Mouse (Mus musculus): ENCODE data around the gene Fndc10. TPM values are rescaled to one million over a fixed set of nuclear protein-coding genes. Genes with fewer than 3 reads are reported as not detected.
A peak's percentile ranks its signal among the peaks of the same experiment; 100 is the strongest.
"Not testable (repeated sequence)": the region's sequence is repeated elsewhere in the genome, so short reads cannot be mapped to it uniquely, and the experiment has no call there.

The Fndc10 gene
- polyA plus RNA-seq, 1 experiment from 2014 or later: 0.98 TPM

GRCm38 (mm10) chr4:155660641-155661040 is 33.5 kb upstream of the Fndc10 start:
- Histone ChIP-seq H3K27ac (replicated peaks) (no peak overlapping the region), H3K27me3 (ENCODE audit: low read depth, poor library complexity, severe bottlenecking) (peaks cover 20% of the 10 kb centered on the region), H3K4me3 (no peak overlapping the region), H3K36me3 (peaks cover 43% of the 10 kb centered on the region), H3K9me3 (replicated peaks) (no peaks in the 10 kb centered on the region), H3K4me1 (no peaks in the 10 kb centered on the region)
- WGBS: 93% methylated on average over 12 of the region's 12 CpGs
- no peak for DNase-seq (ENCODE audit: low spot score)

- H3K36me3 ChIP-seq: peaks cover 6% of the 10 kb centered on the region; the same call in 1 of the 2 replicates
- no peak overlapping the region for H3K27ac ChIP-seq (replicated peaks)
- no peaks in the 10 kb centered on the region for H3K9me3 ChIP-seq (replicated peaks)
- no peaks in the 10 kb centered on the region; the same call in 1 of the 2 replicates for H3K27me3 ChIP-seq (ENCODE audit: low read depth, poor library complexity, severe bottlenecking)
- no peak overlapping the region for H3K4me3 ChIP-seq
- no peak for DNase-seq (ENCODE audit: low spot score)
- peaks cover 13% of the 10 kb centered on the region for H3K4me1 ChIP-seq
Observed at GRCm38 (mm10) chr4:155666903-155667302, 27.2 kb upstream of the Fndc10 start.

GRCm38 (mm10) chr4:155668689-155669597 is 25.2 kb upstream of the Fndc10 start, which contains the start of gene Mib2:
Gene Mib2, minus strand, starts transcription at chr4:155669198.
- Histone ChIP-seq H3K9me3 (replicated peaks) (no peaks in the 10 kb centered on the region), H3K4me1 (peaks cover 13% of the 10 kb centered on the region), H3K4me3 (peak within 1 kb of the TSS; percentile 74), H3K36me3 (peaks cover 3% of the 10 kb centered on the region; the same call in 1 of the 2 replicates), H3K27ac (replicated peaks) (peak within 1 kb of the TSS; percentile 81), H3K27me3 (ENCODE audit: low read depth, poor library complexity, severe bottlenecking) (no peaks in the 10 kb centered on the region; the same call in 1 of the 2 replicates)
- WGBS: under 1% methylated on average over 73 of the region's 73 CpGs
- DNase-seq (ENCODE audit: low spot score): peak; percentile 97

GRCm38 (mm10) chr4:155669598-155670075 is 24.5 kb upstream of the Fndc10 start:
- no peak for DNase-seq (ENCODE audit: low spot score)

GRCm38 (mm10) chr4:155670236-155670635 is 23.9 kb upstream of the Fndc10 start:
- H3K4me1 ChIP-seq: peaks cover 13% of the 10 kb centered on the region
- not testable (repeated sequence) for H3K9me3 ChIP-seq (replicated peaks); H3K27ac ChIP-seq (replicated peaks); H3K27me3 ChIP-seq (ENCODE audit: low read depth, poor library complexity, severe bottlenecking); DNase-seq (ENCODE audit: low spot score); H3K36me3 ChIP-seq
- WGBS: 49% methylated on average over 4 of the region's 4 CpGs
- 0 out of 2 replicates have a peak overlapping the region, but pooled peaks have one; percentile 74 for H3K4me3 ChIP-seq

More at GRCm38 (mm10) chr4:155669598-155670075, 24.5 kb upstream of the Fndc10 start:
- Histone ChIP-seq H3K27me3 (ENCODE audit: low read depth, poor library complexity, severe bottlenecking) (no peaks in the 10 kb centered on the region; the same call in 1 of the 2 replicates), H3K4me3 (peak overlapping the region; percentile 74), H3K9me3 (replicated peaks) (no peaks in the 10 kb centered on the region), H3K27ac (replicated peaks) (0 out of 2 replicates have a peak overlapping the region, but pooled peaks have one; percentile 6), H3K4me1 (peaks cover 13% of the 10 kb centered on the region), H3K36me3 (peaks cover 3% of the 10 kb centered on the region; the same call in 1 of the 2 replicates)
- WGBS: 1% methylated on average over 8 of the region's 8 CpGs

- no peaks in the 10 kb centered on the region for H3K9me3 ChIP-seq (replicated peaks)
- H3K36me3 ChIP-seq: no peaks in the 10 kb centered on the region
- peaks cover 13% of the 10 kb centered on the region for H3K4me1 ChIP-seq
- H3K27me3 ChIP-seq (ENCODE audit: low read depth, poor library complexity, severe bottlenecking): no peaks in the 10 kb centered on the region; the same call in 1 of the 2 replicates
- H3K27ac ChIP-seq (replicated peaks): no peak overlapping the region
- WGBS: 69% methylated on average over 2 of the region's 2 CpGs
- DNase-seq (ENCODE audit: low spot score): no peak
- no peak overlapping the region for H3K4me3 ChIP-seq
Observed at GRCm38 (mm10) chr4:155672082-155672481, 22.1 kb upstream of the Fndc10 start.

- Histone ChIP-seq H3K36me3 (no peaks in the 10 kb centered on the region), H3K27ac (replicated peaks) (no peak overlapping the region), H3K4me3 (no peak overlapping the region), H3K27me3 (ENCODE audit: low read depth, poor library complexity, severe bottlenecking) (no peaks in the 10 kb centered on the region), H3K9me3 (replicated peaks) (no peaks in the 10 kb centered on the region), H3K4me1 (no peaks in the 10 kb centered on the region)
- WGBS: 88% methylated on average over 2 of the region's 2 CpGs
- DNase-seq (ENCODE audit: low spot score): no peak
Observed at GRCm38 (mm10) chr4:155675991-155676390, 18.2 kb upstream of the Fndc10 start.

GRCm38 (mm10) chr4:155683670-155684277 is 10.4 kb upstream of the Fndc10 start:
- H3K4me3 ChIP-seq; H3K27ac ChIP-seq (replicated peaks); H3K27me3 ChIP-seq (ENCODE audit: low read depth, poor library complexity, severe bottlenecking); DNase-seq (ENCODE audit: low spot score); H3K36me3 ChIP-seq; H3K9me3 ChIP-seq (replicated peaks); H3K4me1 ChIP-seq: not testable (repeated sequence)
- WGBS: 90% methylated on average over 16 of the region's 19 CpGs

- not testable (repeated sequence) for H3K27me3 ChIP-seq (ENCODE audit: low read depth, poor library complexity, severe bottlenecking); H3K27ac ChIP-seq (replicated peaks); DNase-seq (ENCODE audit: low spot score); H3K4me1 ChIP-seq; H3K4me3 ChIP-seq; H3K36me3 ChIP-seq; H3K9me3 ChIP-seq (replicated peaks)
- WGBS: 91% methylated on average over 4 of the region's 4 CpGs
Observed at GRCm38 (mm10) chr4:155687764-155688163, 6.4 kb upstream of the Fndc10 start.

- Histone ChIP-seq H3K4me3 (no peak overlapping the region), H3K4me1 (peaks cover 19% of the 10 kb centered on the region), H3K27ac (replicated peaks) (no peak overlapping the region), H3K36me3 (no peaks in the 10 kb centered on the region), H3K27me3 (ENCODE audit: low read depth, poor library complexity, severe bottlenecking) (peaks cover 30% of the 10 kb centered on the region), H3K9me3 (replicated peaks) (no peaks in the 10 kb centered on the region)
- WGBS: 85% methylated on average over 12 of the region's 12 CpGs
- DNase-seq (ENCODE audit: low spot score): no peak
Observed at GRCm38 (mm10) chr4:155690571-155691375, 3.4 kb upstream of the Fndc10 start.

GRCm38 (mm10) chr4:155692421-155692820 is 1.7 kb upstream of the Fndc10 start:
- H3K4me1 ChIP-seq: peaks cover 19% of the 10 kb centered on the region
- no peak overlapping the region for H3K4me3 ChIP-seq
- H3K27ac ChIP-seq (replicated peaks): no peak overlapping the region
- 95% methylated on average over 3 of the region's 3 CpGs for WGBS
- H3K27me3 ChIP-seq (ENCODE audit: low read depth, poor library complexity, severe bottlenecking): peaks cover 45% of the 10 kb centered on the region
- H3K9me3 ChIP-seq (replicated peaks): no peaks in the 10 kb centered on the region
- DNase-seq (ENCODE audit: low spot score): no peak
- no peaks in the 10 kb centered on the region for H3K36me3 ChIP-seq
